Mouse (Mus musculus) liver, embryonic 13.5 days (tissue): Measurements from ENCODE around the gene Trmt61a. TPM values are rescaled to one million over a fixed set of nuclear protein-coding genes. Genes with fewer than 3 reads are reported as not detected.
"Not testable (repeated sequence)": the region's sequence is repeated elsewhere in the genome, so short reads cannot be mapped to it uniquely, and the experiment has no call there.

Experiments
- ATAC-seq: fragments of 200-750 bp; cut with Nextera tagmentation; 2 replicates; pipeline ENCODE4 v1.8.0; 2017; ENCODE audit warnings: low read depth, mild to moderate bottlenecking, moderate number of reproducible peaks, moderate library complexity
- DNase-seq: peaks from one replicate; pipeline ENCODE4 v3.0.0; 2022
- H3K27ac ChIP-seq: fragments of 300-500 bp; sonication (generic); 2 replicates; pipeline ENCODE4 v1.5.1; 2015; ENCODE audit warnings: moderate library complexity, mild to moderate bottlenecking, inconsistent platforms
- H3K27me3 ChIP-seq: fragments of 300-500 bp; sonication (generic); 2 replicates; pipeline ENCODE4 v1.6.1; 2015; ENCODE audit warnings: mild to moderate bottlenecking, inconsistent platforms
- H3K36me3 ChIP-seq: fragments of 300-500 bp; sonication (generic); 2 replicates; pipeline ENCODE4 v1.6.1; 2015; ENCODE audit warnings: mild to moderate bottlenecking, inconsistent platforms
- H3K4me1 ChIP-seq: fragments of 300-500 bp; sonication (generic); replicated peaks from 2 replicates; pipeline ENCODE4 v1.6.1; 2015; ENCODE audit warnings: inconsistent platforms
- H3K4me2 ChIP-seq: fragments of 300-500 bp; sonication (generic); 2 replicates; pipeline ENCODE4 v1.6.1; 2015; ENCODE audit warnings: inconsistent platforms, mild to moderate bottlenecking, moderate library complexity
- H3K4me3 ChIP-seq: fragments of 300-500 bp; sonication (generic); replicated peaks from 2 replicates; pipeline ENCODE4 v1.5.1; 2015; ENCODE audit warnings: mild to moderate bottlenecking, inconsistent platforms
- H3K9ac ChIP-seq: fragments of 300-500 bp; sonication (generic); 2 replicates; pipeline ENCODE4 v1.6.1; 2015; ENCODE audit warnings: mild to moderate bottlenecking, inconsistent platforms
- H3K9me3 ChIP-seq: fragments of 300-500 bp; sonication (generic); replicated peaks from 2 replicates; pipeline ENCODE4 v1.6.1; 2016; ENCODE audit warnings: inconsistent platforms
- WGBS: fragments of 180-500 bp; shearing (Covaris S2); methylation state at CpG from one replicate; pipeline ENCODE4 v1.1.7; 2015; ENCODE audit not compliant: insufficient replicate concordance; 5-methylcytosine and 5-hydroxymethylcytosine counted together
- polyA plus RNA-seq: library from polyadenylated mRNA; unstranded; fragments of >200 nt; fragmentation: Nextera tagmentation; extraction: Ambion mirVana; gene quantifications from 2 replicates; pipeline ENCODE4 v1.2.1, GENCODE M21; 2015

Trmt61a gene
- polyA plus RNA-seq, 1 experiment from 2014 or later: 13.2 TPM

DNA sequence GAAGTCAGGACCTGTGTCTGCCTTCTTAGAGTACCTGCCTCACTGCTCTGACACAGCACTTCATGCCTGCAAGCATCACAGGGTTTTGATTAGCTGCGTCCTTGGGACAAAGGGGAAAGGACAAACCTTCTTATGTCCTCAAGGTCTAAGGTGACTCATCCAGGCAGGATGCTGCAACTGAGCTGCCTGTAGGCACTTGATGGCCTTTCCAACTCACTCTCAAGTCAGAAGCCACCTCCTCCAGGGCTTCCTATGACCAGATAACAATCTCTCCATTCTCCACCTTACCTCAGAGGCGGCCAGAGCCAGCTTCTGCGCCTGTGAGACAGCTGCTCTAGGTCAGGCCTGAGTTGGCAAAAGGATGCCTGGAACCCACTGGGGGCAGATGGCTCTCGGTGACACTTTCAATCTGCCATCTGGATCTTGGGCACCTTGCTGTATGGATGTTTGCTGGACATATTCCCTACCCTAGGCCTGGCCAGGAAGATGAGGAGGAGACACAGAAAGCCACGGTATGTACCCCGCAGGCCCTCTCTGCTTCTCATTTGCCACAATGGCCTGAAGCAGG is 20.5 kb downstream of the Trmt61a start:
- Histone ChIP-seq H3K27ac (no peak overlapping the region), H3K4me2 (no peak overlapping the region), H3K36me3 (no peaks in the 10 kb centered on the region), H3K9me3 (no peaks in the 10 kb centered on the region), H3K4me1 (peaks cover 20% of the 10 kb centered on the region), H3K27me3 (0 out of 2 replicates have a peak, but pooled peaks cover 3% of the 10 kb centered on the region), H3K9ac (no peak overlapping the region), H3K4me3 (no peak overlapping the region)
- no peak for ATAC-seq
- 74% methylated on average over 6 of the region's 6 CpGs for WGBS
- DNase-seq: no peak

- 0 out of 2 replicates have a peak, but pooled peaks cover 3% of the 10 kb centered on the region for H3K27me3 ChIP-seq
- H3K27ac ChIP-seq: no peak overlapping the region
- no peak overlapping the region for H3K4me2 ChIP-seq
- no peaks in the 10 kb centered on the region for H3K36me3 ChIP-seq
- no peak overlapping the region for H3K4me3 ChIP-seq
- no peak overlapping the region for H3K9ac ChIP-seq
- no peaks in the 10 kb centered on the region for H3K9me3 ChIP-seq
- peaks cover 9% of the 10 kb centered on the region for H3K4me1 ChIP-seq
- WGBS: 69% methylated on average over 4 of the region's 4 CpGs
- ATAC-seq: no peak
- no peak for DNase-seq
Observed at GRCm38 (mm10) chr12:111699542-111699941, 21.6 kb downstream of the Trmt61a start.

GRCm38 (mm10) chr12:111700920-111701458 is 23.1 kb downstream of the Trmt61a start:
- no peak overlapping the region for H3K4me3 ChIP-seq
- H3K9me3 ChIP-seq: no peaks in the 10 kb centered on the region
- 69% methylated on average over 9 of the region's 9 CpGs for WGBS
- no peak overlapping the region for H3K9ac ChIP-seq
- DNase-seq (no peak), ATAC-seq (no peak)
- H3K27ac ChIP-seq: no peak overlapping the region
- 0 out of 2 replicates have a peak, but pooled peaks cover 3% of the 10 kb centered on the region for H3K27me3 ChIP-seq
- no peaks in the 10 kb centered on the region for H3K36me3 ChIP-seq
- H3K4me2 ChIP-seq: no peak overlapping the region
- H3K4me1 ChIP-seq: no peaks in the 10 kb centered on the region

GRCm38 (mm10) chr12:111703301-111703700 is 25.4 kb downstream of the Trmt61a start:
- Histone ChIP-seq H3K4me3 (no peak overlapping the region), H3K27me3 (0 out of 2 replicates have a peak, but pooled peaks cover 3% of the 10 kb centered on the region), H3K9ac (no peak overlapping the region), H3K4me2 (no peak overlapping the region), H3K27ac (no peak overlapping the region), H3K9me3 (no peaks in the 10 kb centered on the region), H3K4me1 (no peaks in the 10 kb centered on the region), H3K36me3 (peaks cover 7% of the 10 kb centered on the region; the same call in 1 of the 2 replicates)
- WGBS: 64% methylated on average over 3 of the region's 3 CpGs
- DNase-seq (no peak), ATAC-seq (no peak)

- Histone ChIP-seq H3K4me3 (no peak overlapping the region), H3K27me3 (no peaks in the 10 kb centered on the region), H3K27ac (no peak overlapping the region), H3K9me3 (no peaks in the 10 kb centered on the region), H3K4me1 (no peaks in the 10 kb centered on the region), H3K36me3 (peaks cover 18% of the 10 kb centered on the region), H3K4me2 (no peak overlapping the region), H3K9ac (no peak overlapping the region)
- no peak for DNase-seq
- WGBS: 56% methylated on average over 9 of the region's 9 CpGs
- ATAC-seq: no peak
Observed at GRCm38 (mm10) chr12:111704609-111705008, 26.7 kb downstream of the Trmt61a start.

DNA sequence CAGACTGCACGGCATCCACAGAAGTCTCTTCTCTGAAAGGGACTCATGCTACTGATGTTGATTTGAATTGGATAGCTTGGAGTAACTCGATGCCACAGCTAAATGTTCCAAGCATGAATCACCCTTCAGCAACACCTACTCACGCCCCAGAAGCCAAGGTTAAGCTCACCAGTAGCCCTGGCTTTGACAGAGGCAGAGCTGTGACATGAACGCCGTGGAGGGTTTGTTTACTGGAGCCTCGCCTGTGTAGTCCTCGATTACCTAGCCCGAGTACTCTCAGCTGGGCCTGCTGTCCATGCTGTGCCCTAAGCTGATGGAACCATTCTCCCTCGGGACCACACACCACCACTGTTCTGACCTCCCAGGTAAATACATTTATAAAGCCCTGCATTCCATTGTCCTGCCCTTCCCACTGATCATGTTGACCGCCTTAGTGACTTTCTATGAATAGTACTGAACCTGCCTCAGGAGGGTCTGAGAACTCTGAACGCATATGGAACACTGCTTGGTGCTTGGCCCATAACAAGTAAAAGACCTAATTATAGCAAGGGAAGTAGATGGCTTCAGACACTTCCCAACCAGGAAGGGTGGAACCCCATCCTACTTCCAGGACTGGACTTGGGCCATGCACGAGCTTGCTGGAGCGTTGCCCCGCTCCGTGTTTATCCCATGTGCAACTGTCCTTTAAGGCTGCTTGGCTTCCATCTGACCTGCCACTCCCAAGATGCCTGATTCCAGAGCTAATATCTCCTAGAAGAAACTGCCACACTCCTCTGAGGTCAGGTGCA is 27.5 kb downstream of the Trmt61a start:
- Histone ChIP-seq H3K27me3 (no peaks in the 10 kb centered on the region), H3K36me3 (peaks cover 26% of the 10 kb centered on the region), H3K4me1 (no peaks in the 10 kb centered on the region; the same call in 1 of the 2 replicates), H3K4me2 (no peak overlapping the region), H3K9ac (no peak overlapping the region), H3K27ac (no peak overlapping the region), H3K4me3 (no peak overlapping the region), H3K9me3 (no peaks in the 10 kb centered on the region)
- no peak for ATAC-seq
- no peak for DNase-seq
- 70% methylated on average over 15 of the region's 15 CpGs for WGBS

DNA sequence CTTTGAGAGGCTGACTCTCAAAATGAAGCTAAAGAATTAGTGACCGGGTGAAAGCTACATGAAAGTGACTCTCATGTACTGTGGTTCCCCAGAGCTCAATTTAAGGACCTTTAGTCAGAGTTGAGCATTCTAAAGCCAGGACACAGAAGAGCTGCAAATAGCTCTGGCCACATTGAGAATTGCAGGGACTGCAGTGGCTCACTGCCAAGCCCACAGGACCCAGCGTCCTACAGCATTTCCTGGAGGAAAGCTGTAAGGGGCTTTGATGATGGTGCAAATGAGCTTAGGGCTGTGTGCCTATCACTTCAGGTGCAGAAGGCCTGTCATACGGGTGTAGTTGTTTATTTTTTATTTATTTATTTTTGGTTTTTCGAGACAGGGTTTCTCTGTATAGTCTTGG is 30.3 kb downstream of the Trmt61a start:
- no peak overlapping the region for H3K4me3 ChIP-seq
- WGBS: 80% methylated on average over 4 of the region's 4 CpGs
- no peaks in the 10 kb centered on the region for H3K9me3 ChIP-seq
- no peak for DNase-seq
- ATAC-seq: no peak
- H3K36me3 ChIP-seq: peaks cover 39% of the 10 kb centered on the region
- peaks cover 17% of the 10 kb centered on the region for H3K4me1 ChIP-seq
- H3K27me3 ChIP-seq: no peaks in the 10 kb centered on the region
- H3K4me2 ChIP-seq: no peak overlapping the region
- H3K27ac ChIP-seq: no peak overlapping the region
- no peak overlapping the region for H3K9ac ChIP-seq

GRCm38 (mm10) chr12:111710091-111710490 is 32.2 kb downstream of the Trmt61a start:
- ATAC-seq: no peak
- 83% methylated on average over 10 of the region's 10 CpGs for WGBS

DNA sequence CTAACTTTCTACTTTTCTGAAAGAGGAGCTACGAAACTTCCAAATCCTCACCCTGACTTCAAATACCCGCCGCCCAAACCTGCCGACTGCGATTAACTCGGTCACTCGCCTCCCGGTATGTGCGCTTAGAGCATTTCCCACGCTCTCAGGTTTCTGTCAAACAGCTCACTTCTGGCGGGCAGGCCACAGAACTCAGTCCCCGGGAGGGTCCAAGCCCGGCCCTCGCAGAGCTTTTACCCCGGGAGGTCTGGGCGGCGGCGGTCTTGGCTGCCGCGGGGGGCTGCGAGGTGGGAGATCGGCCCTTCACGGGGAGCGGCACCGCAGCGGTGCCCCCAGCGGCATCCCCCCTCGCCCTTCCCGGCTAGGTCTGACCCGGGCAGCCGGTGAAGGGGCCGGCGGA is 34.6 kb downstream of the Trmt61a start:
- H3K9me3 ChIP-seq: peaks cover 7% of the 10 kb centered on the region; the same call in 1 of the 2 replicates
- WGBS: under 1% methylated on average over 27 of the region's 33 CpGs
- H3K9ac ChIP-seq: peak overlapping the region; percentile 96
- H3K36me3 ChIP-seq: peaks cover 48% of the 10 kb centered on the region
- H3K27me3 ChIP-seq: no peaks in the 10 kb centered on the region
- H3K27ac ChIP-seq: peak overlapping the region; percentile 79
- peaks cover 45% of the 10 kb centered on the region for H3K4me1 ChIP-seq
- peak; percentile 17; the same call in 1 of the 2 replicates for ATAC-seq
- H3K4me3 ChIP-seq: peak overlapping the region; percentile 94
- peak overlapping the region; percentile 92 for H3K4me2 ChIP-seq
- no peak for DNase-seq

More at GRCm38 (mm10) chr12:111710091-111710490, 32.2 kb downstream of the Trmt61a start:
- H3K27ac ChIP-seq: no peak overlapping the region
- H3K27me3 ChIP-seq: no peaks in the 10 kb centered on the region
- peaks cover 34% of the 10 kb centered on the region for H3K4me1 ChIP-seq
- H3K36me3 ChIP-seq: peaks cover 39% of the 10 kb centered on the region
- no peak overlapping the region for H3K4me3 ChIP-seq
- H3K4me2 ChIP-seq: no peak overlapping the region
- no peak overlapping the region for H3K9ac ChIP-seq
- DNase-seq: no peak
- no peaks in the 10 kb centered on the region for H3K9me3 ChIP-seq

DNA sequence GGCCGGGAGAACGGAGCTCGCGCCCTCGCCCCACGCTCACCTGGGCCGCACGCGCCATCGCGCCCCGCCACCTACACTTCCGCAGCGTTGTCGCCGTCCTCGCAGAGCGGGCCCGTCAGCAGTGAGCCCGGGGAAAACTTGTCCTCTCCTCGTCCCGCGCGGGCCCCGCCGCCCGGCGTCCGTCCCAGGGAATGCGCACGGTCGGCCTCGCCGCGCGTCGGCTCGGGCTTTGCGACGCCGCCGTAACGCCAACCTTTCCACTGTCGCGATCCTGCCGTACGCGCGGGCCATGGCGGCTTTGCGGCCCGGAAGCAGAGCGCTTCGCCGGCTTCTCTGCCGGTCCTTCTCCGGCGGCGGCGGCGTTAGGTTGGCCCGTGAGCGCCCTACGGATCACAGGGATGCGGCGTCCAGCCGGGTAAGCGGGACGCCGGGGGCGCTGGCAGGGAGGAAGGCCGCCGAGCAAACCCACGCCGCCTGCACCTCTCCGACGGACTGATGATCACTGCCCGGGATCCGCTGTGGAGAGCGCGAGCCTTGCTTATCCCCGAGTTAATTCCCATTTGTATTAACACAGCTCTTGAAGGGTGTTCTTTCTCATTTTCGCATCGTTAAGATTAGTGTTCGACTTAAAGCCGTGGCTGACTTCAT is 35.2 kb downstream of the Trmt61a start, which contains the start of the genes Bag5 and Apopt1:
Gene Bag5, minus strand, starts transcription at position 254 of the 648 bp plus-strand sequence.
Gene Apopt1, plus strand, starts transcription at position 258 of the 648 bp plus-strand sequence.
- DNase-seq (peak; percentile 82), ATAC-seq (peak; percentile 85)
- H3K9ac ChIP-seq: peak within 1 kb of the TSS; percentile 96
- peaks cover 42% of the 10 kb centered on the region for H3K36me3 ChIP-seq
- no peaks in the 10 kb centered on the region for H3K27me3 ChIP-seq
- H3K27ac ChIP-seq: peak within 1 kb of the TSS; percentile 79
- peaks cover 7% of the 10 kb centered on the region; the same call in 1 of the 2 replicates for H3K9me3 ChIP-seq
- peaks cover 45% of the 10 kb centered on the region for H3K4me1 ChIP-seq
- peak within 1 kb of the TSS; percentile 92 for H3K4me2 ChIP-seq
- under 1% methylated on average over 86 of the region's 86 CpGs for WGBS
- peak within 1 kb of the TSS; percentile 94 for H3K4me3 ChIP-seq

DNA sequence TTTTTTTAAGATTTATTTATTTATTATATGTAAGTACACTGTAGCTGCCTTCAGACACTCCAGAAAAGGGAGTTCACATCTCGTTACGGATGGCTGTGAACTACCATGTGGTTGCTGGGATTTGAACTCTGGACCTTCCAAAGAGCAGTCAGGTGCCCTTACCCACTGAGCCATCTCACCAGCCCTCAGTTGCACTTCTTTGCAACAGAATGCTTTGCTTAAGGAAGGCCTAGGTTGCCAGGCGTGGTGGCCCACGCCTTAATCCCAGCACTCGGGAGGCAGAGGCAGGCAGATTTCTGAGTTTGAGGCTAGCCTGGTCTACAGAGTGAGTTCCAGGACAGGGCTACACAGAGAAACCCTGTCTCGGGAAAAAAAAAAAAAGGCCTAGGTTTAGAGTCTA is 36.0 kb downstream of the Trmt61a start:
- Histone ChIP-seq H3K4me1 (peaks cover 48% of the 10 kb centered on the region), H3K4me3 (peak overlapping the region; percentile 94), H3K36me3 (peaks cover 37% of the 10 kb centered on the region), H3K9ac (peak overlapping the region; percentile 38; the same call in 1 of the 2 replicates), H3K4me2 (peak overlapping the region; percentile 92)
- H3K9me3 ChIP-seq, ATAC-seq, H3K27me3 ChIP-seq, H3K27ac ChIP-seq, DNase-seq: not testable (repeated sequence)
- WGBS: 64% methylated on average over 6 of the region's 6 CpGs
